Comparison of ENCODE assay signal across 25 mouse cellular contexts in the genomic region with DNA sequence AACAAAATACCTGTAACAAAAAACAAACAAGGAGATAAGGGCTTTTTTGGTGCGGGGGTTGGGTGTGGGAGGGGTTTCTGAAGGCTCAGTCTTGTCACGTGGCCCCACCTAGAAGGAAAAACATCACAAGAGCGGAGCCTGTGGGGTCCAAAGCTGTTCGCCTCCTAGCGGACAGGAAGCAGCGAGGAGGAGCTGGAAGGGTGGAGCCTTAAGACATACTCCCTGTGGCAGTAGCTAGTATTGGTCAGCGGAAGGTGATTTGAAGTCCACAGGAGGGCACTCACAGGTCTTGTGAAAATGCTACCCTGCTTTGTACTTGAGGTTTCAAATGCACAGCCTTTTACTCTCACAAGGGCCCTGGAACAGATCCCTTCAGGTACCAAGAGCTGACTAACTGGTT. TPM values are rescaled to one million over a fixed set of nuclear protein-coding genes. Genes with fewer than 3 reads are reported as not detected.
DNase-seq lines count a peak whose midpoint lies in the region; ATAC-seq and TF ChIP-seq lines count a peak whose summit lies in the region.
"Had no signal": no experiment of that assay in that cellular context is flagged by ENCODE, and none has a peak within 500 bp of the region (broad histone marks: within the 10 kb centered on the region; RNA-seq: fewer than 3 reads in every experiment).

No protein-coding gene starts in this region.

- peak; percentile 45 for TF ChIP-seq CTCF in ES-Bruce4 (IDR thresholded peaks at IDR 0.05; ENCODE audit: low read depth, low read length)

- H3K27ac ChIP-seq in midbrain, embryonic 11.5 days (ENCODE audit: low read depth, low read length) = no peak overlapping the region
- no peak overlapping the region for H3K27ac ChIP-seq in midbrain, embryonic 13.5 days
- H3K27ac ChIP-seq in ES-Bruce4 (ENCODE audit: insufficient read depth, low read length) = peak overlapping the region; percentile 95
- no peak overlapping the region for H3K27ac ChIP-seq in hindbrain, embryonic 14.5 days
- H3K27ac ChIP-seq: embryonic facial prominence, embryonic 13.5 days; forebrain, embryonic 12.5 days; heart, adult 2 months; heart, embryonic 15.5 days; hindbrain, embryonic 15.5 days had no signal

- no peaks in the 10 kb centered on the region for H3K36me3 ChIP-seq in midbrain, embryonic 11.5 days (ENCODE audit: control insufficient read depth, insufficient read depth, low read length)
- 0 out of 2 replicates have a peak, but pooled peaks cover 13% of the 10 kb centered on the region for H3K36me3 ChIP-seq in midbrain, embryonic 13.5 days
- no peaks in the 10 kb centered on the region for H3K36me3 ChIP-seq in ES-Bruce4 (ENCODE audit: control insufficient read depth, insufficient read depth, low read length, poor library complexity, severe bottlenecking)
- H3K36me3 ChIP-seq in hindbrain, embryonic 14.5 days (replicated peaks; ENCODE audit: control insufficient read depth, insufficient read depth) = 0 out of 2 replicates have a peak, but pooled peaks cover 11% of the 10 kb centered on the region
- H3K36me3 ChIP-seq: forebrain, embryonic 12.5 days; G1E; heart, embryonic 15.5 days; hindbrain, embryonic 15.5 days had no signal

- 57% methylated on average over 7 of the region's 7 CpGs for WGBS in midbrain, embryonic 11.5 days
- 64% methylated on average over 7 of the region's 7 CpGs for WGBS in midbrain, embryonic 13.5 days
- 74% methylated on average over 7 of the region's 7 CpGs for WGBS in hindbrain, embryonic 14.5 days

- TF ChIP-seq EP300 in ES-Bruce4 (IDR thresholded peaks at IDR 0.05; ENCODE audit: insufficient read depth, low read depth, low read length) = peak; percentile 51; the same call in 1 of the 2 replicates

- no peaks in the 10 kb centered on the region for H3K27me3 ChIP-seq in midbrain, embryonic 11.5 days (ENCODE audit: control insufficient read depth, insufficient read depth, low read length)
- H3K27me3 ChIP-seq in midbrain, embryonic 13.5 days = peaks cover 18% of the 10 kb centered on the region
- no peaks in the 10 kb centered on the region for H3K27me3 ChIP-seq in ES-Bruce4 (ENCODE audit: control insufficient read depth, insufficient read depth, low read length, poor library complexity, severe bottlenecking)
- no peaks in the 10 kb centered on the region for H3K27me3 ChIP-seq in hindbrain, embryonic 14.5 days (ENCODE audit: control insufficient read depth, insufficient read depth, low read length)
- H3K27me3 ChIP-seq: embryonic facial prominence, embryonic 13.5 days; heart, embryonic 15.5 days; hindbrain, embryonic 15.5 days had no signal

- no peak for ATAC-seq in midbrain, embryonic 11.5 days (ENCODE audit: low FRiP score)
- ATAC-seq in midbrain, embryonic 13.5 days = no peak
- ATAC-seq in hindbrain, embryonic 14.5 days (ENCODE audit: low FRiP score) = no peak
- ATAC-seq: CD4-positive, CD25-positive, alpha-beta regulatory T cell, adult 4 months; forebrain, postnatal 0 days had no signal

- no peak overlapping the region for H3K9ac ChIP-seq in midbrain, embryonic 11.5 days (ENCODE audit: low read length)
- H3K9ac ChIP-seq in midbrain, embryonic 13.5 days (replicated peaks) = no peak overlapping the region
- H3K9ac ChIP-seq in ES-Bruce4 (ENCODE audit: low read depth, poor library complexity, severe bottlenecking) = no peak overlapping the region
- no peak overlapping the region for H3K9ac ChIP-seq in hindbrain, embryonic 14.5 days
- H3K9ac ChIP-seq: embryonic facial prominence, embryonic 13.5 days; forebrain, embryonic 12.5 days; forebrain, postnatal 0 days; heart, embryonic 15.5 days; hindbrain, embryonic 15.5 days had no signal

- no peak overlapping the region for H3K4me2 ChIP-seq in midbrain, embryonic 11.5 days
- H3K4me2 ChIP-seq in midbrain, embryonic 13.5 days (replicated peaks) = no peak overlapping the region
- no peak overlapping the region for H3K4me2 ChIP-seq in hindbrain, embryonic 14.5 days (replicated peaks)
- H3K4me2 ChIP-seq: embryonic facial prominence, embryonic 13.5 days; forebrain, embryonic 12.5 days; heart, embryonic 11.5 days; heart, embryonic 15.5 days; hindbrain, embryonic 15.5 days had no signal

- H3K4me1 ChIP-seq in midbrain, embryonic 11.5 days (ENCODE audit: control insufficient read depth, insufficient read depth, low read length) = no peaks in the 10 kb centered on the region
- H3K4me1 ChIP-seq in midbrain, embryonic 13.5 days (replicated peaks) = 0 out of 2 replicates have a peak, but pooled peaks cover 6% of the 10 kb centered on the region
- no peaks in the 10 kb centered on the region for H3K4me1 ChIP-seq in ES-Bruce4 (ENCODE audit: control insufficient read depth, insufficient read depth, low read length)
- peaks cover 5% of the 10 kb centered on the region; the same call in 1 of the 2 replicates for H3K4me1 ChIP-seq in hindbrain, embryonic 14.5 days (replicated peaks; ENCODE audit: control insufficient read depth, insufficient read depth, low read length)
- H3K4me1 ChIP-seq: forebrain, embryonic 12.5 days; heart, embryonic 15.5 days had no signal

- H3K4me3 ChIP-seq in midbrain, embryonic 11.5 days (ENCODE audit: low read depth, low read length) = no peak overlapping the region
- no peak overlapping the region for H3K4me3 ChIP-seq in midbrain, embryonic 13.5 days (replicated peaks)
- H3K4me3 ChIP-seq in ES-Bruce4 (ENCODE audit: low read depth, low read length) = no peak overlapping the region
- H3K4me3 ChIP-seq in hindbrain, embryonic 14.5 days (replicated peaks; ENCODE audit: low read length) = no peak overlapping the region
- H3K4me3 ChIP-seq: embryonic facial prominence, embryonic 13.5 days; forebrain, embryonic 12.5 days; heart, adult 2 months; heart, embryonic 15.5 days; hindbrain, embryonic 15.5 days had no signal

- H3K9me3 ChIP-seq in midbrain, embryonic 11.5 days (ENCODE audit: control insufficient read depth, low read length) = no peaks in the 10 kb centered on the region
- no peaks in the 10 kb centered on the region for H3K9me3 ChIP-seq in midbrain, embryonic 13.5 days
- no peaks in the 10 kb centered on the region for H3K9me3 ChIP-seq in ES-Bruce4 (replicated peaks; ENCODE audit: control insufficient read depth, insufficient read depth, low read length, poor library complexity, severe bottlenecking)
- H3K9me3 ChIP-seq in hindbrain, embryonic 14.5 days (ENCODE audit: control insufficient read depth, low read length) = no peaks in the 10 kb centered on the region
- H3K9me3 ChIP-seq: embryonic facial prominence, embryonic 13.5 days; forebrain, embryonic 12.5 days; G1E; heart, embryonic 15.5 days; hindbrain, embryonic 15.5 days had no signal

- TF ChIP-seq POLR2A in ES-Bruce4 (IDR thresholded peaks at IDR 0.05; ENCODE audit: insufficient read depth, low read length) = no peak

- peak; percentile 53 for DNase-seq in midbrain, embryonic 11.5 days (ENCODE audit: low spot score, missing footprints)
- peak; percentile 98 for DNase-seq in R1 (ENCODE audit: low read depth, low spot score)
- peak; percentile 48 for DNase-seq in yolk sac, embryonic 10.5 days (ENCODE audit: low spot score)
- DNase-seq in hindbrain, embryonic 14.5 days (ENCODE audit: low spot score) = no peak
- no peak for DNase-seq in cerebellum, adult 18-20 months
- DNase-seq: adrenal gland, adult 2 months; adrenal gland, postnatal 36 days; B cell, adult 2 months; cerebellum, adult 11 months; cerebellum, adult 9-10 months; cerebellum, postnatal 25 days; forebrain, postnatal 0 days; gastrocnemius, postnatal 14 days; heart, adult 2 months; heart, postnatal 14 days; kidney, adult 11 months had no signal

RNA-seq across cellular contexts. Expression of gene Abat, which starts 19.7 kb away (rescaled TPM):
- polyA plus RNA-seq in midbrain, embryonic 11.5 days (2014; fragmentation: Nextera tagmentation; extraction: Ambion mirVana) = 18.1 and 19.6 TPM in 2 replicates
- polyA plus RNA-seq in midbrain, embryonic 13.5 days (2015; fragmentation: Nextera tagmentation; extraction: Ambion mirVana) = 55.2 and 61.4 TPM in 2 replicates
- 1.8 and 2.8 TPM in 2 replicates for polyA plus RNA-seq in ES-Bruce4 (2011; ENCODE audit: insufficient read depth, insufficient read length, low read depth, missing spikeins)
- polyA plus RNA-seq in hindbrain, embryonic 14.5 days (2014; fragmentation: Nextera tagmentation; extraction: Ambion mirVana) = 69.5 and 74.3 TPM in 2 replicates
- polyA plus RNA-seq: G1E had no signal

Comparison
In these comparisons a context has a peak if more than half of its experiments do, and no peak if none do; other contexts are left out.
1. DNase-seq: peak in midbrain, embryonic 11.5 days (single experiment), R1 (single experiment) and yolk sac, embryonic 10.5 days (single experiment); none in hindbrain, embryonic 14.5 days (single experiment) and cerebellum, adult 18-20 months (0 of 2).